Mouse (Mus musculus) B cell, adult 2 months (primary cell): ENCODE data around the gene Adgrg7.

Source experiments
- DNase-seq, 2 experiments: peaks; one replicate each; pipeline ENCODE4 v3.0.0; 2022

Adgrg7 gene

GRCm38 (mm10) chr16:56705731-56706130, 89.9 kb downstream of the Adgrg7 start:
- DNase-seq = no peak

GRCm38 (mm10) chr16:56700898-56701297, 94.8 kb downstream of the Adgrg7 start:
- DNase-seq = no peak

GRCm38 (mm10) chr16:56696448-56696847, 99.2 kb downstream of the Adgrg7 start:
- DNase-seq = no peak

DNA sequence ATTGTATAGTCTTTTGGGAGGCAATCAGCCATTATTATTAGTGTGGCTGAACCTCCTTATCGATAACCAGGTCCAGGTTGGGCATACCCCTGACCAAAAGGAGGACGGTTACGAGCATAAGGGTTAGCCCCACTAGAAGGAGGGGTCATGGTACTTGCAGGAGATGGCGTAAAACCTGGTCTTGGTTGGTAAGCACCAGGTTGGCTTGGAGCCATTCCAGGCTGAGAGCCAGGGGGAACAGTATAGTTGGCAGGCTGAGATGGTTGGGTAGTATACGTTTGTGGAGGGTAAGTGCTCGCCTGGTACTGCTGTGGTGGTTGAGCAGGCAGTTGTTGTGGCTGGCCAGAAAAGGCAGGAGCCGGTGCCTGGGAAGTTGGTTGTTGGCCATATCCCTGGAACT, 104.9 kb downstream of the Adgrg7 start:
- DNase-seq = no peak

GRCm38 (mm10) chr16:56686747-56687146, 108.9 kb downstream of the Adgrg7 start:
- DNase-seq = no peak

GRCm38 (mm10) chr16:56681010-56681645, 114.5 kb downstream of the Adgrg7 start:
- DNase-seq = no peak

GRCm38 (mm10) chr16:56677146-56677545, 118.5 kb downstream of the Adgrg7 start:
- DNase-seq = no peak
